Mouse (Mus musculus): ENCODE data around the gene Cdc42ep5.

Cdc42ep5 gene

GRCm38 (mm10) chr7:4127894-4128293 is 36.8 kb downstream of the Cdc42ep5 start:
- DNase-seq (ENCODE audit: extremely low spot score, low read depth, low spot score) = no peak

GRCm38 (mm10) chr7:4126992-4127785 is 37.5 kb downstream of the Cdc42ep5 start:
- DNase-seq (ENCODE audit: extremely low spot score, low read depth, low spot score) = no peak

- DNase-seq (ENCODE audit: extremely low spot score, low read depth, low spot score) = no peak
These were observed 39.4 kb downstream of the Cdc42ep5 start for GRCm38 (mm10) chr7:4125306-4125705.

GRCm38 (mm10) chr7:4124856-4125255 is 39.8 kb downstream of the Cdc42ep5 start:
- no peak for DNase-seq (ENCODE audit: extremely low spot score, low read depth, low spot score)

GRCm38 (mm10) chr7:4124315-4124759 is 40.3 kb downstream of the Cdc42ep5 start:
- DNase-seq (ENCODE audit: extremely low spot score, low read depth, low spot score) = no peak

GRCm38 (mm10) chr7:4123732-4124131 is 40.9 kb downstream of the Cdc42ep5 start:
- no peak for DNase-seq (ENCODE audit: extremely low spot score, low read depth, low spot score)

- DNase-seq (ENCODE audit: extremely low spot score, low read depth, low spot score) = no peak
These were observed 41.9 kb downstream of the Cdc42ep5 start for GRCm38 (mm10) chr7:4122783-4123182.

- DNase-seq (ENCODE audit: extremely low spot score, low read depth, low spot score) = no peak
These were observed 42.4 kb downstream of the Cdc42ep5 start for GRCm38 (mm10) chr7:4122076-4122768.

GRCm38 (mm10) chr7:4119976-4120921 is 44.4 kb downstream of the Cdc42ep5 start:
- DNase-seq (ENCODE audit: extremely low spot score, low read depth, low spot score) = no peak

GRCm38 (mm10) chr7:4119344-4119902 is 45.2 kb downstream of the Cdc42ep5 start, which contains the start of gene Ttyh1:
Ttyh1 (plus strand) TSS chr7:4119408.
- DNase-seq (ENCODE audit: extremely low spot score, low read depth, low spot score) = no peak

- no peak for DNase-seq (ENCODE audit: extremely low spot score, low read depth, low spot score)
These were observed 47.4 kb downstream of the Cdc42ep5 start for GRCm38 (mm10) chr7:4117050-4117814.

GRCm38 (mm10) chr7:4111766-4112165 is 52.9 kb downstream of the Cdc42ep5 start:
- DNase-seq (ENCODE audit: extremely low spot score, low read depth, low spot score) = no peak

GRCm38 (mm10) chr7:4103411-4103810 is 61.2 kb downstream of the Cdc42ep5 start:
- no peak for DNase-seq (ENCODE audit: extremely low spot score, low read depth, low spot score)

Data from hindlimb bud, embryonic 11.5 days (tissue).